Mouse (Mus musculus): Measurements from ENCODE around the gene 1110008L16Rik.

DNA sequence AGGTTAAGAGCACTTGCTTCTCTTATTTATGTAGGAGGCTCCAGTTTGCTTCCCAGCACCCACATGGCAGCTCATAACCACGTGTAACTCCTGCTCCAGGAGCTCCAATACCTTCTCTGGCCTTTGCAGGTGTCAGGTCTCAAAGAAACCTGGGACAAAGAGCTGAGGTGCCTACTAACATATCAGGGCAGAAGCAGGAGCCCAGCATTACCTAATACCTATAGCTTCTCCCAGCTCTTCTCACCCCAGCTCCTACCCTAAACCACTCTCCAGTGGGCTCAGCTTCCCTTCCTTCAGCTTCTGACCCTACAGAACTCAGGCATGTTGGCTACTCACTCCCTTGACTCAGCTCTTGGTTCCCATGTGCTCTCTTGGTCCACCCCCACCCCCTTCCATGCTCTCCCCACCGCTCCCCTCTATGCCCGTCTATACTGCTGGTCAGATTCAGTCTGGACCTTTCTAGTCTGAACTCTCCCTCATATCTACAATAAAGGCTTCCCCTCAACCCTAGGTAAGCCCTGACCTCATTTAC lies 1.5 kb downstream of the 1110008L16Rik start:
- TF ChIP-seq POLR2A (IDR thresholded peaks at IDR 0.05; ENCODE audit: borderline replicate concordance, extremely low read depth, insufficient read depth, insufficient read length, poor library complexity, severe bottlenecking) = no peak
- no peak for TF ChIP-seq CTCF (IDR thresholded peaks at IDR 0.05; ENCODE audit: borderline replicate concordance, extremely low read depth, insufficient read depth, insufficient read length)

Measured in brain, embryonic 14.5 days (tissue).